Mouse (Mus musculus) liver, embryonic 13.5 days (tissue): ENCODE data around the gene Ugt1a5. TPM values are rescaled to one million over a fixed set of nuclear protein-coding genes. Genes with fewer than 3 reads are reported as not detected.
A peak's percentile ranks its signal among the peaks of the same experiment; 100 is the strongest.

Experiments
- ATAC-seq: fragments of 200-750 bp; cut with Nextera tagmentation; 2 replicates; pipeline ENCODE4 v1.8.0; 2017; ENCODE audit warnings: low read depth, mild to moderate bottlenecking, moderate number of reproducible peaks, moderate library complexity
- DNase-seq: peaks from one replicate; pipeline ENCODE4 v3.0.0; 2022
- H3K27ac ChIP-seq: fragments of 300-500 bp; sonication (generic); 2 replicates; pipeline ENCODE4 v1.5.1; 2015; ENCODE audit warnings: moderate library complexity, mild to moderate bottlenecking, inconsistent platforms
- H3K27me3 ChIP-seq: fragments of 300-500 bp; sonication (generic); 2 replicates; pipeline ENCODE4 v1.6.1; 2015; ENCODE audit warnings: mild to moderate bottlenecking, inconsistent platforms
- H3K36me3 ChIP-seq: fragments of 300-500 bp; sonication (generic); 2 replicates; pipeline ENCODE4 v1.6.1; 2015; ENCODE audit warnings: mild to moderate bottlenecking, inconsistent platforms
- H3K4me1 ChIP-seq: fragments of 300-500 bp; sonication (generic); replicated peaks from 2 replicates; pipeline ENCODE4 v1.6.1; 2015; ENCODE audit warnings: inconsistent platforms
- H3K4me2 ChIP-seq: fragments of 300-500 bp; sonication (generic); 2 replicates; pipeline ENCODE4 v1.6.1; 2015; ENCODE audit warnings: inconsistent platforms, mild to moderate bottlenecking, moderate library complexity
- H3K4me3 ChIP-seq: fragments of 300-500 bp; sonication (generic); replicated peaks from 2 replicates; pipeline ENCODE4 v1.5.1; 2015; ENCODE audit warnings: mild to moderate bottlenecking, inconsistent platforms
- H3K9ac ChIP-seq: fragments of 300-500 bp; sonication (generic); 2 replicates; pipeline ENCODE4 v1.6.1; 2015; ENCODE audit warnings: mild to moderate bottlenecking, inconsistent platforms
- H3K9me3 ChIP-seq: fragments of 300-500 bp; sonication (generic); replicated peaks from 2 replicates; pipeline ENCODE4 v1.6.1; 2016; ENCODE audit warnings: inconsistent platforms
- WGBS: fragments of 180-500 bp; shearing (Covaris S2); methylation state at CpG from one replicate; pipeline ENCODE4 v1.1.7; 2015; ENCODE audit not compliant: insufficient replicate concordance; 5-methylcytosine and 5-hydroxymethylcytosine counted together
- polyA plus RNA-seq: library from polyadenylated mRNA; unstranded; fragments of >200 nt; fragmentation: Nextera tagmentation; extraction: Ambion mirVana; gene quantifications from 2 replicates; pipeline ENCODE4 v1.2.1, GENCODE M21; 2015

Ugt1a5 gene
- polyA plus RNA-seq, 1 experiment from 2014 or later = not detected

GRCm38 (mm10) chr1:88246386-88246785 lies 80.6 kb downstream of the Ugt1a5 start:
- Histone ChIP-seq H3K27ac (no peak overlapping the region), H3K4me2 (no peak overlapping the region), H3K27me3 (no peaks in the 10 kb centered on the region), H3K4me1 (no peaks in the 10 kb centered on the region), H3K4me3 (no peak overlapping the region), H3K9me3 (peaks cover 72% of the 10 kb centered on the region), H3K9ac (no peak overlapping the region), H3K36me3 (no peaks in the 10 kb centered on the region)
- ATAC-seq (no peak), DNase-seq (no peak)
- 35% methylated on average over 6 of the region's 6 CpGs for WGBS

DNA sequence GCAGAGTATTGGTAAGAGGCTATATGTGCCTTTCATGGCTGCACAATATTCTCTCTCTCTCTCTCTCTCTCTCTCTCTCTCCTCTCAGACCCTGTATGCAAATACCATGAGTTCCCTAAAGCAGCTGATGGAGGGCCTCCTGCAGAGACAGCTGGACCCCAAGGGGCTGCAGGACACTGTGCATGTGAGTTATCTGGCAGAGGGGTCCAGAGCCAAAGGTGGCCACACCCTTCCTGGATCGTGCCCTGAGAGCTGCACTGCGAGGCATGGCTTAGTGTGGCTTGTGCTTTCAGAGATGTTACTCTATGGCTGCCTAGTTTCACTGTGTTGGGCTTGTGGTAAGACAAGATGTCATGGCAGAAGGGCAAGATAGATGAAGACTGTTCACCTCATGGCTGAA lies 81.8 kb downstream of the Ugt1a5 start:
- Histone ChIP-seq H3K27me3 (no peaks in the 10 kb centered on the region), H3K36me3 (no peaks in the 10 kb centered on the region), H3K27ac (no peak overlapping the region), H3K9me3 (peaks cover 78% of the 10 kb centered on the region), H3K4me2 (no peak overlapping the region), H3K4me1 (no peaks in the 10 kb centered on the region), H3K9ac (no peak overlapping the region), H3K4me3 (no peak overlapping the region)
- ATAC-seq (no peak; the same call in 1 of the 2 replicates), DNase-seq (no peak)
- 27% methylated on average over 2 of the region's 2 CpGs for WGBS

DNA sequence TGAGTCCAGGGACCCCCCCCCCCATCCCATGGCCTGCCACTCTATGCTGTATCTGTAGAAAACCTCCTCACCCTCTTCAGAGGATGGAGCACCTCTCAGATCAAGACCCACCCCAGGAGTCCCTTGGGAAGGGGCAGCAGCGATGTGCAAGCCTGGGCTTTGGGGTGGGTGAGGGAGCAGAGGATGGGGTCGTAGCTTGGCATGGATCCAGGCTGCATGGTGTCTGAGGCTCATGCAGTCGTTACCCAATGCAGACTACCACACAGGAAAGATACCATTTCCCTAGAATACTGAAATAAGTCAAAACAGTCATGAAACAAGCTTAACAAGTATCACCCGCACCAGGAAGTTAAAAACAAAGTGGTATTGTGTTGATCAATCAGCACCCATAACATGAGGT lies 82.8 kb downstream of the Ugt1a5 start:
- peaks cover 79% of the 10 kb centered on the region for H3K9me3 ChIP-seq
- 49% methylated on average over 4 of the region's 4 CpGs for WGBS

DNA sequence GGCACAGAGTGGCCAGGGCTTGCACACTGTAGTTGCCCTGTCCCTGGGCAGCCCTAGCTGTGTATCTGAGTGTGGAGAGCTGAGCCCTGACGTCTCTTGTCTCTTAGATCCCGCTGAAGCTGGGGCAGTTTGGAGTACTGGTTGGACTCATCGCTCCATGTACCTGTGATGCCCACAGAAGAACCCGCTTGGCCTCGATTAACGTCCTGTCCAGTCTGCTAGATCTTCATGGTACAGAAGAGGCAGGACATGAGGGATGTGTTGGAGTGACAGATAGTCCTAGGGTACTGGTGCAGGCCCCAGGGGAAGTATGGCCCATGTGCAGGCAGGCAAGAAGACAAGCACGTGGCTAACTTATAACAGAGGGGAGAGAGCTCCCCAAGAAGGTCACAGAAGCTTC lies 83.8 kb downstream of the Ugt1a5 start:
- no peaks in the 10 kb centered on the region for H3K27me3 ChIP-seq
- no peaks in the 10 kb centered on the region for H3K36me3 ChIP-seq
- no peak overlapping the region for H3K9ac ChIP-seq
- 61% methylated on average over 7 of the region's 7 CpGs for WGBS
- no peaks in the 10 kb centered on the region for H3K4me1 ChIP-seq
- no peak for DNase-seq
- H3K9me3 ChIP-seq = peaks cover 74% of the 10 kb centered on the region
- ATAC-seq = no peak
- no peak overlapping the region for H3K27ac ChIP-seq
- H3K4me3 ChIP-seq = no peak overlapping the region
- no peak overlapping the region for H3K4me2 ChIP-seq

More for the DNA sequence above, 82.8 kb downstream of the Ugt1a5 start:
- H3K36me3 ChIP-seq = no peaks in the 10 kb centered on the region
- ATAC-seq (no peak), DNase-seq (no peak)
- no peak overlapping the region for H3K9ac ChIP-seq
- no peaks in the 10 kb centered on the region for H3K4me1 ChIP-seq
- no peak overlapping the region for H3K4me3 ChIP-seq
- no peak overlapping the region for H3K4me2 ChIP-seq
- H3K27ac ChIP-seq = no peak overlapping the region
- H3K27me3 ChIP-seq = no peaks in the 10 kb centered on the region

GRCm38 (mm10) chr1:88250023-88250422 lies 84.2 kb downstream of the Ugt1a5 start:
- H3K9me3 ChIP-seq = peaks cover 74% of the 10 kb centered on the region

DNA sequence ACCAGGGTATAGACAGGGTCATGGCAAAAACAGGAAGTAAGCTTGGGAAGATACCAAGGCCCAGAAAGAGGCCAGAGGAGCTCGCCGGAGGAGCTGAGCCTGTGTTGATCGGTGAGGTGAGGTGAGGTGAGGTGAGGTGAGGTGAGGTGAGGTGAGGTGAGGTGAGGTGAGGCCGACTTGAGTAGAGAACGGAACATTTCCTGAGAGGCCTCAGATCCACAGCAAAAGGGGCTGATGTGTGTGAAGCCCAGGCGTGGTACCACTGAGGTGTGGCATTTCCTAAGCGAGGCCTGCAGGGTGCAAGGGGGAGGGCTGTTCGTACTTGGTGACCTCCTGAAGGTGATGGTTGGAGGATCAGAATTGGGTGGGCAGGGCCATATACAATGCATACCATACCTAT lies 87.3 kb downstream of the Ugt1a5 start:
- Histone ChIP-seq H3K27me3 (no peaks in the 10 kb centered on the region), H3K4me2 (no peak overlapping the region), H3K4me3 (no peak overlapping the region), H3K4me1 (no peaks in the 10 kb centered on the region), H3K36me3 (no peaks in the 10 kb centered on the region), H3K9ac (no peak overlapping the region), H3K9me3 (peaks cover 73% of the 10 kb centered on the region), H3K27ac (no peak overlapping the region)
- no peak for DNase-seq
- ATAC-seq = no peak
- 59% methylated on average over 8 of the region's 8 CpGs for WGBS

More at GRCm38 (mm10) chr1:88250023-88250422, 84.2 kb downstream of the Ugt1a5 start:
- H3K4me1 ChIP-seq = no peaks in the 10 kb centered on the region
- H3K27me3 ChIP-seq = no peaks in the 10 kb centered on the region
- H3K36me3 ChIP-seq = no peaks in the 10 kb centered on the region
- WGBS = 57% methylated on average over 5 of the region's 5 CpGs
- DNase-seq (no peak), ATAC-seq (no peak)
- H3K27ac ChIP-seq = no peak overlapping the region
- H3K4me2 ChIP-seq = no peak overlapping the region
- no peak overlapping the region for H3K9ac ChIP-seq
- no peak overlapping the region for H3K4me3 ChIP-seq

- H3K36me3 ChIP-seq = no peaks in the 10 kb centered on the region
- H3K9ac ChIP-seq = no peak overlapping the region
- H3K4me3 ChIP-seq = no peak overlapping the region
- peaks cover 70% of the 10 kb centered on the region for H3K9me3 ChIP-seq
- ATAC-seq (peak; percentile 11; the same call in 1 of the 2 replicates), DNase-seq (no peak)
- H3K4me1 ChIP-seq = no peaks in the 10 kb centered on the region
- no peak overlapping the region for H3K4me2 ChIP-seq
- H3K27me3 ChIP-seq = no peaks in the 10 kb centered on the region
- H3K27ac ChIP-seq = no peak overlapping the region
- 57% methylated on average over 6 of the region's 6 CpGs for WGBS
Observed at GRCm38 (mm10) chr1:88253540-88253939, 87.7 kb downstream of the Ugt1a5 start.

GRCm38 (mm10) chr1:88254793-88255465 lies 89.1 kb downstream of the Ugt1a5 start:
- 68% methylated on average over 12 of the region's 12 CpGs for WGBS
- H3K27me3 ChIP-seq = no peaks in the 10 kb centered on the region
- ATAC-seq = 0 out of 2 replicates have a peak, but pooled peaks have one; percentile 6

GRCm38 (mm10) chr1:88255466-88255857 lies 89.7 kb downstream of the Ugt1a5 start:
- Histone ChIP-seq H3K4me1 (peaks cover 15% of the 10 kb centered on the region), H3K4me2 (no peak overlapping the region), H3K27me3 (no peaks in the 10 kb centered on the region), H3K27ac (no peak overlapping the region), H3K4me3 (no peak overlapping the region), H3K9me3 (peaks cover 53% of the 10 kb centered on the region), H3K36me3 (peaks cover 10% of the 10 kb centered on the region), H3K9ac (no peak overlapping the region)
- WGBS = 45% methylated on average over 2 of the region's 2 CpGs
- ATAC-seq = no peak
- no peak for DNase-seq

More at GRCm38 (mm10) chr1:88254793-88255465, 89.1 kb downstream of the Ugt1a5 start:
- Histone ChIP-seq H3K36me3 (peaks cover 5% of the 10 kb centered on the region), H3K9ac (no peak overlapping the region), H3K27ac (no peak overlapping the region), H3K4me2 (no peak overlapping the region), H3K9me3 (peaks cover 59% of the 10 kb centered on the region), H3K4me1 (peaks cover 9% of the 10 kb centered on the region), H3K4me3 (no peak overlapping the region)
- DNase-seq = no peak

GRCm38 (mm10) chr1:88255989-88256754 lies 90.4 kb downstream of the Ugt1a5 start:
- DNase-seq = no peak
- peaks cover 47% of the 10 kb centered on the region for H3K9me3 ChIP-seq
- no peak overlapping the region for H3K4me3 ChIP-seq
- H3K9ac ChIP-seq = no peak overlapping the region
- no peak overlapping the region for H3K4me2 ChIP-seq
- H3K36me3 ChIP-seq = peaks cover 17% of the 10 kb centered on the region
- H3K4me1 ChIP-seq = peaks cover 22% of the 10 kb centered on the region
- no peaks in the 10 kb centered on the region for H3K27me3 ChIP-seq
- 62% methylated on average over 13 of the region's 13 CpGs for WGBS
- ATAC-seq = no peak
- H3K27ac ChIP-seq = no peak overlapping the region

DNA sequence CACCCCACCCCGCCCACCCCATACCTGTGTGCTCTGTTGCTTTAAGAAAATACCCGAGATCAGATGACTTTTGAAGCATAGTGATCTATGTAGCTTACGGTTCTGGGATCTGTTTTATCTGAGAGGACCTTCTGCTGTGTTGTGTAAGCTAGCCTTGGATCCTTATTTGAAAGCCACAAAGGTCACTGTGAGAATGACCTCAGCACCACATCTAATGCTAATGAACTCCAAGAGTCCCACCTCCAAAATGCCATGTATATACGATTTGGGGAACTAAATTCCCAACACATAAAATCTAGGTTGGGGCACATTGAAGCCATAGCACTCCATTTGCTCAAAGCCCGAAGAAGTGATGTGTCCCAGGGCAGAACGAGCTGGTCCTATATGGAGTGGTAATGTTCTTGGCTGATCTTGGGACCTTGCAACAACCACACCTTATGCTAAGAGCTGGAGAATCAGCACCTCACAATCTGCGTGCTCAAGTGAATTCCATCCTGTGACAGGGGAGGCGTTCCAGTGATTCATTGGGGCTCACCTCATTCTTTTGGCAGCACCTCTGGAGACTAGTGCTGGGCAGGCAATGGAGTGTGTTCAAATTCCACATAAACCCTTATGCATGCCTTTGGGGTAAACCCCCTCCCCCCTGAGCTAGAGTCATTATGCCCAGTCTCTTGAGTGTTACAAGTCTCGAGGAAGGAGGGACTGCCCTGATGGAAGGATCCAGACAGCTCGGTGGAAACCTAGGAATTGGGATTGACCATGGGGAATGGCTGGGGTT lies 91.3 kb downstream of the Ugt1a5 start:
- no peak overlapping the region for H3K9ac ChIP-seq
- H3K36me3 ChIP-seq = peaks cover 26% of the 10 kb centered on the region
- no peak overlapping the region for H3K27ac ChIP-seq
- no peak overlapping the region for H3K4me2 ChIP-seq
- H3K27me3 ChIP-seq = no peaks in the 10 kb centered on the region
- WGBS = 60% methylated on average over 10 of the region's 10 CpGs
- no peak overlapping the region for H3K4me3 ChIP-seq
- H3K4me1 ChIP-seq = peaks cover 30% of the 10 kb centered on the region
- DNase-seq = no peak
- no peak for ATAC-seq
- H3K9me3 ChIP-seq = peaks cover 45% of the 10 kb centered on the region
